Mouse (Mus musculus) cerebellum, postnatal 4 days (tissue): ENCODE data around the gene Ssh2.
"Not testable (repeated sequence)": the region's sequence is repeated elsewhere in the genome, so short reads cannot be mapped to it uniquely, and the experiment has no call there.

Experiments
- DNase-seq, 2 experiments: peaks; one replicate each; pipeline ENCODE4 v3.0.0; 2022; ENCODE audit warnings: low spot score in 2 of 2, mixed read lengths in 1 of 2

The Ssh2 gene

GRCm38 (mm10) chr11:77348142-77348741 lies 132.2 kb downstream of the Ssh2 start:
- DNase-seq: peak; percentile 41 to 73

DNA sequence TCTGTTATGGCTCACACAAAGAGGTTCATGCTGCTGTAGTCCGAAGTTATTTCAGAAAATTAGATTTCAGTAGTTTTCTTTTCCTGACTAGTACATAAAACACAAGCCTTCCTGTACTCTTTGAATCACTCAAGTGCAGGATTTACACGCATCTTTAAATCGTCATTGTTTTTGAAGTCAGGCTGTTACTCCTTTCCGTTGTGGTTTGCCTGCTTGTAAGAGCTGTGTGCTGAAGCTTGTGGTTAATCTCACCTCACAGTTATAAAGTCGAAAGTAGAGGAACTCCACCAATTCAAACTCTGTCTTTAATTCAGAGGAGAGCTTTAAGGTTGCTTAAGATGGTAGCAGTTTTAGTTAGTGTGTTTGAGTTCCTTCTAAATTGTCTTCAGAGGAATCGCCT lies 132.9 kb downstream of the Ssh2 start:
- no peak for DNase-seq

- no peak for DNase-seq
Observed at GRCm38 (mm10) chr11:77349698-77350097, 133.6 kb downstream of the Ssh2 start.

DNA sequence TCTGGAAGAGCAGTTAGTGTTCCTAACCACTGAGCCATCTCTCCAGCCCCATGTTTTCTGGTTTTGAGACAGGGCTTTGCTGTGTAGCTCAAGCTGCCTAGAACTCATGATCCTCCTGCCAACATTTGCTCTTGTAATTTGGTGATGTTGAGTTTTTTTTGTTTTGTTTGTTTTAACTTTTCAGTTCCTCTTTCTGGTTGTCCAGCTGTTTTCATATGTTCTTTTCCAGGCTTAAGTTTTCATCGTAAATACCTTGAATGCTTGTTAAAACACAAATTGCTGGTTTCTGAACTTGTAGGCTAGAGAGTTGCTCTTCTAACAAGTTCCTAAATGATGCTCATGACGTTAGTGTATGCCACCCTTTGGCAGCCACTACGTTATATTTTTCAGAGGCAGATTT lies 139.0 kb downstream of the Ssh2 start:
- DNase-seq: no peak

GRCm38 (mm10) chr11:77357839-77358238 lies 141.8 kb downstream of the Ssh2 start:
- DNase-seq: no peak

GRCm38 (mm10) chr11:77363476-77363875 lies 147.4 kb downstream of the Ssh2 start:
- no peak for DNase-seq

GRCm38 (mm10) chr11:77364376-77364775 lies 148.3 kb downstream of the Ssh2 start:
- no peak for DNase-seq

- no peak for DNase-seq
Observed at GRCm38 (mm10) chr11:77365706-77366386, 149.8 kb downstream of the Ssh2 start.

- no peak for DNase-seq
Observed at GRCm38 (mm10) chr11:77367541-77368270, 151.6 kb downstream of the Ssh2 start.

GRCm38 (mm10) chr11:77369188-77369840 lies 153.2 kb downstream of the Ssh2 start:
- no peak for DNase-seq

GRCm38 (mm10) chr11:77369841-77370191 lies 153.7 kb downstream of the Ssh2 start:
- no peak for DNase-seq

DNA sequence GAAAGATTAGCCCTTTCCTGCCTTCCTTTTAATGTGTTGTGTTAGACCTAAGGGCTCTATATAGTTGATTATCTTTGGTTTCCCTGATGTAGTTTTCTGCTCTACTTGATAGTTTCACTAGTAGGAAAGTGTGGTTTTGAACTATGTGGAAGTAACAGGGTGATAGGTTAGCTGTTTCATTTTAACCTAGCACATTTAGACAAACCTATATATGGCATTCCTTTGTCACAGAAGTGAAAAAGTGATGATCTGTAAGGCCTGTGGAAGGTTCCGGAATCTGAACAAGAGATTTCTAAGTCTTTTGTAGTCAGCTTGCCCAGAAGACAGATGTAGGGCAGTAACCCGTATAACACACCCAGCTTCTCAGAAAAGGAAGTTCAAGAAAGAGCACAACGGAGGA lies 155.0 kb downstream of the Ssh2 start:
- DNase-seq: no peak

- DNase-seq: no peak
Observed at GRCm38 (mm10) chr11:77371696-77372095, 155.6 kb downstream of the Ssh2 start.

DNA sequence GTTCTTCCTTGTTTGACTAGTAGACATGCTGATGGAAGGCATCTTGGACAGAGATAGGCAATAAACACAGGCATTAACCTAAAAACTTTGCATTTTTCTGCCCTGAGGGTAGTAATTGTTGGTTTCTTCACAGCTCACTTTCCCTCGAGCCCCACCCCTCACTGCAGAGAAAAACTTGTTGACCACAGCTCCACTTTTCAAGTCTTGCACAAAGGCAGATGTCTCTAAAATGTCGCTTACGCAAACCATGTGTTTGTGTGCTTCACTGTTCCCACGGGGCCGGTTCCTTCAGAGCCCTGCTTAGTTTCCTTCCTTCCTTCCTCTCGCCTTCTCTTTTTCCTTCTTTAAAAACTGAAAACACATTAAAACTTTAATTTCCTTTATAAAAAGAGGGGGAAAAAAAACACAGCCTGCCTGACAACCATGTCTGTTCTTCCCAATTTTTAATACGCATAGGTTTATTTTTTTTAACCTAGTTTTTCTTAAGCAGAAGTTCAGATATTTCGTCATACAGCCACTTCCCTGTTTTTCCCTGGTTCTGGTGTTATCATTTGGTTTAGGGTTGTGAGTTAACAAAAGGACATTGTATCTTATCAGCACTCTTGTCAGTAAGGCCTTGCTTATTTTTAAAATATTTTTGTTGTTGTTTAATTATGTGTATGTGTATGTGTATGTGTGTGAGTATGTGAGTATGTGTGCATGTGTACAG lies 156.3 kb downstream of the Ssh2 start:
- DNase-seq: no peak

DNA sequence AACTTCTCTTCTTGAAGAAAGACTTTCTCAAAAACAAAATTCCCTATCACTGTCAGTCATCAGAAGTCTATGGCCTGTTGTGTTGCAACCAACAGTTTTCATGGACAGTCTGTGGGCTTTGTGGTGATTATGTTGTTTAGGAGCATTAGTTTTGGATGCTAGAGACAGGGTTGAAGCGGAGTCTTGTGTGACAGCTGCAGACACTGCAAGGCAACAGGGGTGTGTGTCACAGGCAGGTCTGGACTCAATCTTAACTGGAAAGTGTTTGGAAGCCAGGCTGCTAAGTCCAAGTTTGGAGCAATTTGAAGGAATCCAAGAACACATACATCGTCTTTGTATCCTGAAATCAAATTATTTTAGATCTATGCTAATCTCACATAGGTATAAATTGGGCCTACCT lies 162.5 kb downstream of the Ssh2 start:
- no peak for DNase-seq

DNA sequence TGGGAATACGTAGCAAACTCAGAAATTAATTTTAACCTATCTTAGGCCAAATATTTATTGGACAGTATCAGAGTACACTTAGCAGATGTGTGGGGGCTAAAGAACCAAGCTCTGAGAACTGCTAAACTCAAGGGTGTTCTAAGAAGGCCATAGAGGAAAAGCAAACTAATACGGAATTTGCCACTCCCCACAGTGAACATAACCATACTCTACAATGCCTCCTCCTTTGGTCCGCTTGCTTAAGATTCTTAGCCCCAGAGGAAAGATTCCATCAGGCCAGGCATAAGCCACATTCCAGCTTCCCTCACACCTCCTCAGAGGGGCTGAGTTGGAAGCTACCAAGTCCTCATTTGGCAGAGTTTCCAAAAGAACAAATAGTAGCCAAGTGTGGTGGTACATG lies 165.1 kb downstream of the Ssh2 start:
- DNase-seq: no peak

DNA sequence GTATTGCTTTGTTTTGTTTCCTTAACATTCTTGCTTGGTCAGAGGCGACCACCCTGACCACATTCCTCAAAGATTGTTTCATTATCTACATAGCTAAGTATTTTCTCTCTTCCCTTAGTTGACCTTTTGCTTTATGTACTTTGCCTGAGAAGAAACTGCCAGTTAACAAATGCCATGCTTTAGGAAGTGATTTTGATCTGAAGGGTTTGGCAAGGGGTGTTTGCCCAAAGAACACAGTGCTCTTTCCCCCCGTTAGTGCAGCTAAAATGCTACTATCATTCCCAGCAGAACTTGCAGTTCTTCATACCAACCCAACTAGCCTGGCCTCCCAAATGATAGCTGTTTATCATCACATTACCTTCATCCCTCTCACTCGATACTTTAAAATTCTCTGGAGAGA lies 168.1 kb downstream of the Ssh2 start:
- no peak for DNase-seq

GRCm38 (mm10) chr11:77385706-77386690 lies 169.9 kb downstream of the Ssh2 start:
- no peak for DNase-seq

DNA sequence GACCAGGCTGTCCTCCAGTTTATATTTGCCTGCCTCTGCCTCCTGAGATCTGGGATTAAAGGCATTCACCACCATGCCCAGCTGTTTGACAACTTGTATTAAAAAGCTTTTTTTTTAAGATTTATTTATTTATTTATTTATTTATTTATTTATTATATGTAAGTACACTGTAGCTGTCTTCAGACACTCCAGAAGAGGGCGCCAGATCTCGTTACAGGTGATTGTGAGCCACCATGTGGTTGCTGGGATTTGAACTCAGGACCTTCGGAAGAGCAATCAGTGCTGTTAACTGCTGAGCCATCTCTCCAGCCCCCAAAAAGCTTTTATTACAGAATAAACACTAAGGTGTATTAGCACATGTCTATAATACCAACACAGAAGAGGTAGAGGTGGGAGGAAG lies 172.1 kb downstream of the Ssh2 start:
- not testable (repeated sequence) for DNase-seq

- no peak for DNase-seq
Observed at GRCm38 (mm10) chr11:77395539-77395938, 179.5 kb downstream of the Ssh2 start.

- DNase-seq: no peak
Observed at GRCm38 (mm10) chr11:77402508-77402907, 186.4 kb downstream of the Ssh2 start.
